Mouse (Mus musculus): ENCODE results near the gene Ifnar2.

Gene Ifnar2

GRCm38 (mm10) chr16:91448088-91448487, 75.5 kb downstream of the Ifnar2 start:
- in situ Hi-C loops (cut with MboI; ENCODE audit: low sequenced_read_pairs), result no loop called here

DNA sequence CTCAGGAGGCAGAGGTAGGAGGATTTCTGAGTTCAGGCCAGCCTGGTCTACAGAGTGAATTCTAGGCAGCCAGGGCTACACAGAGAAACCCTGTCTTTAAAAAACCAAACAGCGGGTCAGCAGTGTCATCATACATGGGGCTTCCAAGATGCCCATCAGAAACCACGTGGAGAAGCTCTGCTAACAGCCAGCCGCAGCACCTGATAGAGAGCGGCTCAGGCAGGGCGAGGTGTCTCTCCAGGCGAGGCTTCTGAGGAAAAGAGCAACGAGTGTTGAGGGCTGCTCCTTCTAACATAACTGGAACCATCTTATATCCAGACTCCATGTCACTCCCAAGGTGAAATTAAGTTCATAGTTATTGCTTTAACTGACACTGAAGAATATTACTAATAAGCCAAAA, 76.3 kb downstream of the Ifnar2 start:
- in situ Hi-C loops (cut with MboI; ENCODE audit: low sequenced_read_pairs), result no loop called here

GRCm38 (mm10) chr16:91450137-91451064, 77.8 kb downstream of the Ifnar2 start:
- in situ Hi-C loops (cut with MboI; ENCODE audit: low sequenced_read_pairs), result no loop called here

- in situ Hi-C loops (cut with MboI; ENCODE audit: low sequenced_read_pairs), result no loop called here
These were observed 79.4 kb downstream of the Ifnar2 start for GRCm38 (mm10) chr16:91451949-91452348.

GRCm38 (mm10) chr16:91452363-91452896, 79.8 kb downstream of the Ifnar2 start:
- in situ Hi-C loops (cut with MboI; ENCODE audit: low sequenced_read_pairs), result no loop called here
